Comparison of ENCODE assay signal across 8 mouse cellular contexts in genomic region chr10:93425665-93426064, GRCm38 (mm10). TPM values are rescaled to one million over a fixed set of nuclear protein-coding genes. Genes with fewer than 3 reads are reported as not detected.
A peak's percentile ranks its signal among the peaks of the same experiment; 100 is the strongest.
DNase-seq lines count a peak whose midpoint lies in the region; ATAC-seq and TF ChIP-seq lines count a peak whose summit lies in the region.

No protein-coding gene starts in this region.

- H3K9me3 ChIP-seq in E14TG2a.4 (ENCODE audit: low read length) = no peaks in the 10 kb centered on the region
- H3K9me3 ChIP-seq in forebrain, embryonic 11.5 days (ENCODE audit: control insufficient read depth, low read length) = no peaks in the 10 kb centered on the region; the same call in 1 of the 2 replicates
- H3K9me3 ChIP-seq in heart, embryonic 16.5 days (replicated peaks; ENCODE audit: control insufficient read depth, low read length) = no peaks in the 10 kb centered on the region
- no peaks in the 10 kb centered on the region for H3K9me3 ChIP-seq in liver, embryonic 13.5 days (replicated peaks)
- no peaks in the 10 kb centered on the region for H3K9me3 ChIP-seq in neural tube, embryonic 11.5 days (ENCODE audit: control insufficient read depth, low read length)

- H3K4me1 ChIP-seq in E14TG2a.4 (replicated peaks; ENCODE audit: low read depth, low read length) = peaks cover 10% of the 10 kb centered on the region
- 0 out of 2 replicates have a peak, but pooled peaks cover under 1% of the 10 kb centered on the region for H3K4me1 ChIP-seq in forebrain, embryonic 11.5 days (replicated peaks; ENCODE audit: control insufficient read depth, insufficient read depth, low read length)
- H3K4me1 ChIP-seq in heart, embryonic 16.5 days (ENCODE audit: control insufficient read depth, insufficient read depth, low read length) = peaks cover 7% of the 10 kb centered on the region
- H3K4me1 ChIP-seq in liver, embryonic 13.5 days (replicated peaks) = peaks cover 17% of the 10 kb centered on the region
- no peaks in the 10 kb centered on the region for H3K4me1 ChIP-seq in neural tube, embryonic 11.5 days (ENCODE audit: control insufficient read depth, insufficient read depth, low read length)
- no peaks in the 10 kb centered on the region; the same call in 1 of the 2 replicates for H3K4me1 ChIP-seq in testis, adult 2 months (ENCODE audit: control insufficient read depth, insufficient read depth, low read length)

- no peak overlapping the region for H3K9ac ChIP-seq in forebrain, embryonic 11.5 days (ENCODE audit: low read length)
- no peak overlapping the region for H3K9ac ChIP-seq in heart, embryonic 16.5 days (ENCODE audit: low read length)
- H3K9ac ChIP-seq in liver, embryonic 13.5 days = no peak overlapping the region
- H3K9ac ChIP-seq in neural tube, embryonic 11.5 days (ENCODE audit: low read length) = no peak overlapping the region

- H3K4me2 ChIP-seq in forebrain, embryonic 11.5 days (ENCODE audit: low read depth, low read length, severe bottlenecking) = no peak overlapping the region
- H3K4me2 ChIP-seq in heart, embryonic 16.5 days (ENCODE audit: low read depth, low read length) = no peak overlapping the region
- H3K4me2 ChIP-seq in liver, embryonic 13.5 days = no peak overlapping the region
- H3K4me2 ChIP-seq in neural tube, embryonic 11.5 days (ENCODE audit: low read depth) = no peak overlapping the region

- no peak for TF ChIP-seq POLR2A in testis, adult 2 months (IDR thresholded peaks at IDR 0.05; ENCODE audit: control insufficient read depth, low read depth, low read length)

- WGBS in forebrain, embryonic 11.5 days = 2% methylated on average over 2 of the region's 2 CpGs
- WGBS in heart, embryonic 16.5 days = 1% methylated on average over 2 of the region's 2 CpGs
- 3% methylated on average over 2 of the region's 2 CpGs for WGBS in liver, embryonic 13.5 days (ENCODE audit: insufficient replicate concordance)
- WGBS in neural tube, embryonic 11.5 days = 7% methylated on average over 2 of the region's 2 CpGs

- peak; percentile 73 for ATAC-seq in forebrain, embryonic 11.5 days (replicated peaks; ENCODE audit: low FRiP score)
- peak; percentile 90 for ATAC-seq in heart, embryonic 16.5 days (replicated peaks; ENCODE audit: extremely low read depth, insufficient read depth, low FRiP score)
- peak; percentile 64 for ATAC-seq in liver, embryonic 13.5 days (ENCODE audit: low read depth)
- peak; percentile 53; the same call in 1 of the 2 replicates for ATAC-seq in neural tube, embryonic 11.5 days (ENCODE audit: insufficient read depth, low FRiP score, low TSS enrichment)

- no peak overlapping the region for H3K4me3 ChIP-seq in E14TG2a.4 (replicated peaks; ENCODE audit: low read length)
- no peak overlapping the region for H3K4me3 ChIP-seq in forebrain, embryonic 11.5 days (ENCODE audit: low read depth, low read length)
- no peak overlapping the region for H3K4me3 ChIP-seq in heart, embryonic 16.5 days (ENCODE audit: low read length)
- no peak overlapping the region for H3K4me3 ChIP-seq in liver, embryonic 13.5 days (replicated peaks)
- no peak overlapping the region for H3K4me3 ChIP-seq in neural tube, embryonic 11.5 days (ENCODE audit: low read depth, low read length)
- no peak overlapping the region for H3K4me3 ChIP-seq in testis, adult 2 months (ENCODE audit: control insufficient read depth, low read depth, low read length)

- DNase-seq in c-Kit-positive CD71-negative TER-119-negative erythroid progenitor cells, embryonic 14.5 days (ENCODE audit: low read depth) = peak; percentile 87
- peak; percentile 86 for DNase-seq in forebrain, embryonic 11.5 days (ENCODE audit: low spot score)
- DNase-seq in kidney, postnatal 25 days = peak; percentile 76 to 92
- peak; percentile 44 for DNase-seq in liver, embryonic 13.5 days
- peak; percentile 81 for DNase-seq in neural tube, embryonic 11.5 days (ENCODE audit: low spot score)

- TF ChIP-seq CTCF in E14TG2a.4 (conservative IDR thresholded peaks at IDR 0.05; ENCODE audit: low read length) = peak; percentile 45
- TF ChIP-seq CTCF in testis, adult 2 months (IDR thresholded peaks at IDR 0.05; ENCODE audit: control insufficient read depth, insufficient read depth, insufficient replicate concordance, low read depth, low read length) = peak; percentile 74; the same call in 1 of the 2 replicates

- peaks cover 7% of the 10 kb centered on the region; the same call in 1 of the 2 replicates for H3K27me3 ChIP-seq in E14TG2a.4 (ENCODE audit: insufficient read depth, low read length)
- no peaks in the 10 kb centered on the region for H3K27me3 ChIP-seq in forebrain, embryonic 11.5 days (ENCODE audit: control insufficient read depth, insufficient read depth, low read length)
- H3K27me3 ChIP-seq in heart, embryonic 16.5 days (ENCODE audit: control insufficient read depth, insufficient read depth, low read length) = no peaks in the 10 kb centered on the region
- H3K27me3 ChIP-seq in liver, embryonic 13.5 days = no peaks in the 10 kb centered on the region; the same call in 1 of the 2 replicates
- H3K27me3 ChIP-seq in neural tube, embryonic 11.5 days (ENCODE audit: control insufficient read depth, insufficient read depth, low read length) = no peaks in the 10 kb centered on the region
- H3K27me3 ChIP-seq in testis, adult 2 months (ENCODE audit: control insufficient read depth, insufficient read depth, low read length) = no peaks in the 10 kb centered on the region

- H3K27ac ChIP-seq in forebrain, embryonic 11.5 days (ENCODE audit: low read depth, low read length) = no peak overlapping the region
- H3K27ac ChIP-seq in heart, embryonic 16.5 days (ENCODE audit: low read length) = no peak overlapping the region
- H3K27ac ChIP-seq in liver, embryonic 13.5 days = no peak overlapping the region
- no peak overlapping the region for H3K27ac ChIP-seq in neural tube, embryonic 11.5 days (ENCODE audit: low read depth, low read length)
- H3K27ac ChIP-seq in testis, adult 2 months (ENCODE audit: control insufficient read depth, insufficient read depth, low read depth, low read length) = no peak overlapping the region

- no peaks in the 10 kb centered on the region for H3K36me3 ChIP-seq in E14TG2a.4 (ENCODE audit: insufficient read depth, low read length)
- H3K36me3 ChIP-seq in forebrain, embryonic 11.5 days (ENCODE audit: control insufficient read depth, insufficient read depth, low read length) = no peaks in the 10 kb centered on the region
- no peaks in the 10 kb centered on the region for H3K36me3 ChIP-seq in heart, embryonic 16.5 days (ENCODE audit: control insufficient read depth, insufficient read depth)
- no peaks in the 10 kb centered on the region for H3K36me3 ChIP-seq in liver, embryonic 13.5 days
- H3K36me3 ChIP-seq in neural tube, embryonic 11.5 days (ENCODE audit: control insufficient read depth, insufficient read depth, low read length) = no peaks in the 10 kb centered on the region
- no peaks in the 10 kb centered on the region for H3K36me3 ChIP-seq in testis, adult 2 months (ENCODE audit: control insufficient read depth, insufficient read depth, low read length)

RNA-seq across cellular contexts. Expression of gene Lta4h, which starts 27.5 kb away (rescaled TPM):
- polyA plus RNA-seq in forebrain, embryonic 11.5 days (2014; fragmentation: Nextera tagmentation; extraction: Ambion mirVana) = 152 and 163 TPM in 2 replicates
- polyA plus RNA-seq in heart, embryonic 16.5 days (2015; fragmentation: Nextera tagmentation; extraction: Ambion mirVana) = 386 and 413 TPM in 2 replicates
- 82.8 and 94.8 TPM in 2 replicates for polyA plus RNA-seq in liver, embryonic 13.5 days (2015; fragmentation: Nextera tagmentation; extraction: Ambion mirVana)
- 167 and 168 TPM in 2 replicates for polyA plus RNA-seq in neural tube, embryonic 11.5 days (2014; fragmentation: Nextera tagmentation; extraction: Ambion mirVana)
- polyA plus RNA-seq in testis, adult 2 months (2012; rRNA removed) = 15.6 and 16.8 TPM in 2 replicates
